25 mouse cellular contexts compared by ENCODE assay signal in the genomic region with DNA sequence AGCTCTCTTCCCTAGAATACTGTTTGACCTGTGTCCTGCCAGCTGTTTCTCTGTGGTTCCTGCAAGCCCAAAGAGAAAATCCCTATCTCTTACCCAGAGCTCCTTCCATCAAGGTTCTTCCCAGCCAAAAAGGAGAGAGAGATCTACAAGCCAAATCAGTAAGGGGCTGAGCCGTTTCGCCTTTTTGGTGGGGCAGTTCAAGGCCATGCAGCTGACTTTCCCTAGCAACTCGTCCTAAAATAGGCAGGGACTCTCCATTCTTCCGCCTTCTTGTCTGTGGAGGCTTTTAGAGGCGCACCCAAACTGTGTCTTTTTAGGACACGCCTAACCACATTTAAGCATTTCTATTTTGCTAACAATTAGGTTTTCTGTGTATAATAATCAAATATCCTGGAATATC. TPM values are rescaled to one million over a fixed set of nuclear protein-coding genes. Genes with fewer than 3 reads are reported as not detected.
A peak's percentile ranks its signal among the peaks of the same experiment; 100 is the strongest.
DNase-seq lines count a peak whose midpoint lies in the region; TF ChIP-seq lines count a peak whose summit lies in the region.
"Had no signal": no experiment of that assay in that cellular context is flagged by ENCODE, and none has a peak within 500 bp of the region (broad histone marks: within the 10 kb centered on the region; RNA-seq: fewer than 3 reads in every experiment).

No protein-coding gene starts in this region.

- no peaks in the 10 kb centered on the region for H3K27me3 ChIP-seq in testis, adult 2 months (ENCODE audit: control insufficient read depth, insufficient read depth, low read length)
- H3K27me3 ChIP-seq: embryonic facial prominence, embryonic 13.5 days; forebrain, embryonic 12.5 days; forebrain, embryonic 15.5 days; hindbrain, embryonic 12.5 days; hindbrain, embryonic 15.5 days had no signal

- H3K36me3 ChIP-seq in testis, adult 2 months (ENCODE audit: control insufficient read depth, insufficient read depth, low read length) = no peaks in the 10 kb centered on the region

- no peak for TF ChIP-seq CTCF in testis, adult 2 months (IDR thresholded peaks at IDR 0.05; ENCODE audit: control insufficient read depth, insufficient read depth, insufficient replicate concordance, low read depth, low read length)

- TF ChIP-seq POLR2A in testis, adult 2 months (IDR thresholded peaks at IDR 0.05; ENCODE audit: control insufficient read depth, low read depth, low read length) = no peak

- no peaks in the 10 kb centered on the region for H3K4me1 ChIP-seq in testis, adult 2 months (ENCODE audit: control insufficient read depth, insufficient read depth, low read length)
- H3K4me1 ChIP-seq: embryonic facial prominence, embryonic 10.5 days; forebrain, embryonic 12.5 days; forebrain, embryonic 15.5 days; hindbrain, embryonic 12.5 days; hindbrain, embryonic 15.5 days had no signal

- H3K4me3 ChIP-seq in testis, adult 2 months (ENCODE audit: control insufficient read depth, low read depth, low read length) = no peak overlapping the region
- H3K4me3 ChIP-seq: embryonic facial prominence, embryonic 10.5 days; embryonic facial prominence, embryonic 13.5 days; erythroblast, embryonic 14.5 days; forebrain, embryonic 12.5 days; forebrain, embryonic 15.5 days; hindbrain, embryonic 12.5 days; hindbrain, embryonic 15.5 days had no signal

- H3K27ac ChIP-seq in testis, adult 2 months (ENCODE audit: control insufficient read depth, insufficient read depth, low read depth, low read length) = peak overlapping the region; percentile 31; the same call in 1 of the 2 replicates
- H3K27ac ChIP-seq: embryonic facial prominence, embryonic 10.5 days; embryonic facial prominence, embryonic 13.5 days; forebrain, embryonic 12.5 days; forebrain, embryonic 15.5 days; hindbrain, embryonic 12.5 days; hindbrain, embryonic 15.5 days had no signal

- peak; percentile 38 to 54 for DNase-seq in adrenal gland, adult (ENCODE audit: inconsistent age in 2 of 2, low spot score in 1 of 2)
- DNase-seq in adrenal gland, postnatal 25 days = no peak
- no peak for DNase-seq in testis, postnatal 14 days (ENCODE audit: low spot score)
- DNase-seq in brain, adult 2 months (ENCODE audit: low read depth, low spot score) = peak; percentile 43
- DNase-seq in cerebellum, adult 9-11 months = no peak
- no peak for DNase-seq in kidney, adult 18-20 months
- DNase-seq in right cerebral cortex, postnatal 25 days = no peak
- DNase-seq: adrenal gland, adult 2 months; adrenal gland, postnatal 14 days; cerebellum, adult 2 months; cerebellum, postnatal 10 days; cerebellum, postnatal 36 days; embryo, embryonic 11 days; gastrocnemius, postnatal 10 days; heart, adult 11 months had no signal

RNA-seq across cellular contexts. Expression of gene Tab1, which starts 10.8 kb away (rescaled TPM):
- total RNA-seq in adrenal gland, postnatal 25 days (2021) = 20.5 and 26.7 TPM in 2 replicates
- polyA plus RNA-seq in testis, adult 2 months (2012; rRNA removed) = 4.0 and 4.7 TPM in 2 replicates

RNA-seq across cellular contexts. Expression of gene Mgat3, which starts 29.8 kb away (rescaled TPM):
- 5.9 and 7.4 TPM in 2 replicates for total RNA-seq in adrenal gland, postnatal 25 days (2021)
- polyA plus RNA-seq in testis, adult 2 months (2012; rRNA removed) = 0.38 and 0.95 TPM in 2 replicates
- total RNA-seq: hematopoietic stem cell, adult 5-6 weeks; MEL had no signal
- polyA plus RNA-seq: erythroblast, embryonic 14.5 days had no signal

RNA-seq across cellular contexts. Expression of gene Rpl3, which starts 52.1 kb away (rescaled TPM):
- total RNA-seq in adrenal gland, postnatal 25 days (2021) = 485 and 642 TPM in 2 replicates
- polyA plus RNA-seq in testis, adult 2 months (2012; rRNA removed) = 122 and 154 TPM in 2 replicates

RNA-seq across cellular contexts. Expression of gene Syngr1, which starts 52.6 kb away (rescaled TPM):
- 22.2 and 27.6 TPM in 2 replicates for total RNA-seq in adrenal gland, postnatal 25 days (2021)
- 7.9 and 8.5 TPM in 2 replicates for polyA plus RNA-seq in testis, adult 2 months (2012; rRNA removed)

Comparison
In these comparisons a context has a peak if more than half of its experiments do, and no peak if none do; other contexts are left out.
1. DNase-seq: peak in adrenal gland, adult (2 of 2) and brain, adult 2 months (single experiment); none in adrenal gland, postnatal 25 days (single experiment), testis, postnatal 14 days (single experiment), cerebellum, adult 9-11 months (single experiment), kidney, adult 18-20 months (single experiment) and right cerebral cortex, postnatal 25 days (single experiment).